Mouse (Mus musculus) kidney, adult 2 months (tissue): ENCODE data around the gene Fgf2. TPM values are rescaled to one million over a fixed set of nuclear protein-coding genes. Genes with fewer than 3 reads are reported as not detected.

ENCODE experiments used
- DNase-seq: peaks from one replicate; pipeline ENCODE4 v3.0.0; 2021
- H3K27ac ChIP-seq: fragments of 200-500 bp; 2 replicates; pipeline ENCODE4 v1.5.1; 2012; ENCODE audit warnings: low read depth, low read length, control low read depth, inconsistent platforms; ENCODE audit not compliant: insufficient read depth
- H3K27me3 ChIP-seq: fragments of 200-500 bp; replicated peaks from 2 replicates; pipeline ENCODE4 v1.6.1; 2012; ENCODE audit warnings: mild to moderate bottlenecking, moderate library complexity, low read length, inconsistent platforms; ENCODE audit not compliant: control insufficient read depth, insufficient read depth
- H3K36me3 ChIP-seq: fragments of 200-500 bp; 2 replicates; pipeline ENCODE4 v1.6.1; 2012; ENCODE audit warnings: mild to moderate bottlenecking, moderate library complexity, low read length, inconsistent platforms; ENCODE audit not compliant: control insufficient read depth, insufficient read depth
- H3K4me1 ChIP-seq: fragments of 200-500 bp; 2 replicates; pipeline ENCODE4 v1.6.1; 2011; ENCODE audit warnings: low read length; ENCODE audit not compliant: control insufficient read depth, insufficient read depth
- H3K4me3 ChIP-seq: fragments of 200-500 bp; 2 replicates; pipeline ENCODE4 v1.5.1; 2011; ENCODE audit warnings: mild to moderate bottlenecking, low read depth, low read length, control low read depth; ENCODE audit not compliant: insufficient read depth
- CTCF ChIP-seq: fragments of 200-500 bp; conservative IDR thresholded peaks from 2 replicates; pipeline ENCODE4 v1.5.1; 2011; ENCODE audit warnings: low read depth, mild to moderate bottlenecking, control low read depth, low read length, moderate library complexity, mixed read lengths; ENCODE audit not compliant: insufficient read depth, insufficient read length
- POLR2A ChIP-seq: fragments of 200-500 bp; IDR thresholded peaks from one replicate; pipeline ENCODE4 v1.6.1; 2011; ENCODE audit warnings: low read depth, low read length, control low read depth
- WGBS: fragments of 180-500 bp; shearing (Covaris S2); methylation state at CpG from one replicate; pipeline ENCODE4 v1.1.7; 2018; 5-methylcytosine and 5-hydroxymethylcytosine counted together
- polyA plus RNA-seq: library from polyadenylated mRNA; depleted of rRNA; stranded (reverse); fragments of >200 nt; gene quantifications from 2 replicates; pipeline ENCODE4 v1.2.3, GENCODE M21; 2012

Gene Fgf2
- polyA plus RNA-seq, 1 experiment = 0.78 TPM

GRCm38 (mm10) chr3:37334053-37334452 is 14.1 kb upstream of the Fgf2 start:
- Histone ChIP-seq H3K36me3 (no peaks in the 10 kb centered on the region), H3K27ac (no peak overlapping the region), H3K4me1 (no peaks in the 10 kb centered on the region), H3K4me3 (no peak overlapping the region), H3K27me3 (no peaks in the 10 kb centered on the region)
- DNase-seq = no peak
- 93% methylated on average over 4 of the region's 4 CpGs for WGBS
- TF ChIP-seq POLR2A (no peak), CTCF (no peak)

DNA sequence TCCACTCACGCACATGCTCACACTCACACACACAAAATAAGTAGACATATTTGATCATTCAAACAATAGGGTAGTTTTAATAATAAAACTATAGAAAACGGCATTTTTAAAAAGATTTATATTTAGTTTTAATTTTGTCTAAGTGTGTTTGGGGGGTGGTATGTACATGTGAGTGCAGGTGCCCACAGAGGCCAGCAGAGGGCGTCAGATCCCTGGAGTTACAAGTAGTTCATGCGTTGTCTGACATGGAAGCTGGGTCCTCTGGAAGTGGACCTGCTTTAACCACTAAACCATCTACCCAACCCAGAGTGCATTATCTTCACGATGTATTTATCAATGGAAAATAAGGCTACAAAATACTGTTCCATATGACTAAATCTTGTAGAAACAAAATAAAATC is 7.0 kb upstream of the Fgf2 start:
- H3K27ac ChIP-seq = no peak overlapping the region
- 73% methylated on average over 5 of the region's 5 CpGs for WGBS
- H3K36me3 ChIP-seq = no peaks in the 10 kb centered on the region
- H3K4me3 ChIP-seq = no peak overlapping the region
- TF ChIP-seq CTCF (peak; percentile 62), POLR2A (no peak)
- no peaks in the 10 kb centered on the region for H3K27me3 ChIP-seq
- DNase-seq = peak; percentile 9
- no peaks in the 10 kb centered on the region for H3K4me1 ChIP-seq

DNA sequence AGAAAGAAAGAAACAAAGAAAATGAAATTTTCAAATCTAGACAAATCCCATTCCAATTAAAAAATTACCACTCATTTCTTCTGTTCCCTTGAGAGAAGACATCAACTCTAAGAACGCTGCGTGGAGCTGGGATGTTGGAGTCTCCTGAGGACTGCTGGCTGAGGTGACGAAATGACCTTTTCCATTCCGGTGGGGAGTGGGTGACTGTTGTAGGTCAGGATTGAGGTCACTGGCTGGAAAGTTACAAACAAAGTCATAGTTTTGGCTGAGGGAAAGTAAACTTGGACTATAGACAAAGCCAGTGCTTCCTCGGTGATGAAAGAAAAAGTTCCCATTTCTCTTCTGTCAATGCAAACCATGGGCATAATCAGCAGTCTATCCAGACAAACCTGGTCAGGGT is 5.3 kb upstream of the Fgf2 start:
- no peaks in the 10 kb centered on the region for H3K27me3 ChIP-seq
- H3K4me3 ChIP-seq = no peak overlapping the region
- DNase-seq = no peak
- WGBS = 69% methylated on average over 5 of the region's 5 CpGs
- H3K27ac ChIP-seq = no peak overlapping the region
- no peaks in the 10 kb centered on the region for H3K4me1 ChIP-seq
- TF ChIP-seq CTCF = no peak
- TF ChIP-seq POLR2A = no peak
- H3K36me3 ChIP-seq = no peaks in the 10 kb centered on the region

- Histone ChIP-seq H3K27me3 (peaks cover 2% of the 10 kb centered on the region), H3K4me3 (no peak overlapping the region), H3K27ac (no peak overlapping the region), H3K36me3 (no peaks in the 10 kb centered on the region), H3K4me1 (no peaks in the 10 kb centered on the region)
- no peak for DNase-seq
- TF ChIP-seq CTCF (no peak), POLR2A (no peak)
- 39% methylated on average over 9 of the region's 9 CpGs for WGBS
These were observed 475 bp upstream of the Fgf2 start for GRCm38 (mm10) chr3:37347671-37348070.

DNA sequence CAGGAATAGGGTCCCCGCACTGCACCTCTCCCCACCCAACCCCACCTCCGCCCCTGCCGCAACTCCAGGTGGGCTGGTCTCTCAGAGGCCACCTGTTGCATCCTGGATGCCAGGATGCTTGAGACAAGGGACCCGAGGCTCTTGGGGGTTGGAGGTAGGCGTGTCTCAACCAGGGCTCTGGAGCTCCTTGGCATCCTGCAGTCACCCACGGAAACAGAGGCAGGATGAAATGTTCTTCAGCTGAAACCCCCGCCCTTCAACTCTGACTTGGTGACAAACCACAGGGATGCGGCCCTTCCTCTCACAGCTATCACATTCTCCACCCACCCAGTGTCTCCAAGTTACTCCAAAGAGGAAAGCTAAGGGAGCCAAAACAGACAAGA is 1.0 kb downstream of the Fgf2 start:
- no peaks in the 10 kb centered on the region for H3K4me1 ChIP-seq
- H3K36me3 ChIP-seq = no peaks in the 10 kb centered on the region
- no peak overlapping the region for H3K27ac ChIP-seq
- WGBS = 25% methylated on average over 8 of the region's 8 CpGs
- DNase-seq = no peak
- peaks cover 2% of the 10 kb centered on the region for H3K27me3 ChIP-seq
- peak overlapping the region; percentile 53 for H3K4me3 ChIP-seq
- TF ChIP-seq POLR2A (no peak), CTCF (no peak)

DNA sequence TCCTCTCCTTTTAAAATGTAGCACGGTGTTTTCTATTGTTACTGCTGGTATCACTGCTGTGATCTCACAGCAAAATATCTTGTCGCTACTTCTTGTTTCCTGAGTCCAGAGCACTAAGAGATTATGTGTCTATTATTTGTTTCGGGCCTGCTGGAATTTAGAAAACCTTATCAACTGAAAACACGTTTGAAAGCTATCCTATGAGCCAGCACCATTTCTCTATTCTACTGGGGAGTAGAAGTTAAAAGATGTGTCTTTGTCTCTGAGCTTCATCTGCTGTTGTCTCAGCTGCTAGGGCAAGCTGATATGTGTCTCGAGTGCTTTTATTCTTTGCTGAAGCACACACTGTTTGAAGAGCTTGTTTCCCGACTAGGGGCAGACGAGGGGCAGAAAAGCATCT is 2.2 kb downstream of the Fgf2 start:
- TF ChIP-seq POLR2A (no peak), CTCF (no peak)
- DNase-seq = no peak
- Histone ChIP-seq H3K4me1 (no peaks in the 10 kb centered on the region), H3K27ac (no peak overlapping the region), H3K4me3 (no peak overlapping the region), H3K27me3 (peaks cover 2% of the 10 kb centered on the region), H3K36me3 (no peaks in the 10 kb centered on the region)
- WGBS = 72% methylated on average over 7 of the region's 7 CpGs

DNA sequence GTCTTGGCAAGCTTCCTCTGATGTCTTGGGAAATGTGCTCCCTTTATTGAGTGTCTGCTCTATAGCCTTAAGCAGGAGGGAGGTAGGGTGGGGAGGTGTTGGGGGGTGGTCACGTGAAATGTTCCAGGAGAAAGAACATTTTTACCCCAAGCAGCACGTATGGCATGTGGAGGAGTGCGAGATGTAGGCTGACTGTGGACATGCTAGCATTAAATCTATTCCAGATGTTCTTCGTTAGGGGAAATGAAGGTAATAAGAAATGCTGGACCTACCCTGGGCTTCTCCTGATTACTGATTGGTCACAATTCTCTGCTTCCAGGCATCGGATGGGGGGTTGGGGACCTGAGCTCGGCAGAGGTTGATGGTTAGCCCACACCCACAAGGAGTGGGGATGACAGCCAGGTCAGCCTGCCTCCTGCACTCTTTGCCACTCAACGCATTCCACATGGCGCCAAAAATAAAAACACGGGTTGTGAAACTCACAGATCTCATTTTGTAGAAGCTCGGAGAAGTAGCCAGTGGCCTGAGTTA is 5.9 kb downstream of the Fgf2 start:
- no peak overlapping the region for H3K27ac ChIP-seq
- no peak for DNase-seq
- H3K4me1 ChIP-seq = no peaks in the 10 kb centered on the region
- WGBS = 76% methylated on average over 10 of the region's 10 CpGs
- no peak overlapping the region for H3K4me3 ChIP-seq
- no peaks in the 10 kb centered on the region for H3K27me3 ChIP-seq
- no peaks in the 10 kb centered on the region for H3K36me3 ChIP-seq
- no peak for TF ChIP-seq POLR2A
- TF ChIP-seq CTCF = no peak

DNA sequence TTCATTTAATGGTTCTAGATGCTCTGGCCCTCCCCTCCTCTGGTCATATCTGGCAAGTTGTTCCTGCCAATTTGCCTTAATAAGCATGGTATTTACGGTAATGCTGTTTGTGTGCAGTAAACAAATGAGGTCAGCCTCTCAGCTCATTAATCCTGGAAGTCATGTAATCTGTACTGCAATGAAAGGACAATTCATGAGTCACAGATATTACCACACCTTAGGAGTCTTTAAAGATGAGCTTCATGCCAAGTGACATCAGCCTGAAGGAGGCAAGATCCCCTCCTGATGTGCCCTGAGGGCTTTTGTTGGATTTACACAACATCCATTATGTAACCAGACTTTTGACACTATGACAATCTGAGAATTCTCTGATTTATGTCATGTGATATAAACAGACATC is 6.6 kb downstream of the Fgf2 start:
- TF ChIP-seq CTCF = no peak
- TF ChIP-seq POLR2A = no peak
- Histone ChIP-seq H3K27ac (no peak overlapping the region), H3K4me3 (no peak overlapping the region), H3K36me3 (no peaks in the 10 kb centered on the region), H3K4me1 (no peaks in the 10 kb centered on the region), H3K27me3 (no peaks in the 10 kb centered on the region)
- WGBS = 76% methylated on average over 1 of the region's 1 CpGs
- no peak for DNase-seq
